Mouse (Mus musculus): ENCODE data around the gene Meig1.

DNA sequence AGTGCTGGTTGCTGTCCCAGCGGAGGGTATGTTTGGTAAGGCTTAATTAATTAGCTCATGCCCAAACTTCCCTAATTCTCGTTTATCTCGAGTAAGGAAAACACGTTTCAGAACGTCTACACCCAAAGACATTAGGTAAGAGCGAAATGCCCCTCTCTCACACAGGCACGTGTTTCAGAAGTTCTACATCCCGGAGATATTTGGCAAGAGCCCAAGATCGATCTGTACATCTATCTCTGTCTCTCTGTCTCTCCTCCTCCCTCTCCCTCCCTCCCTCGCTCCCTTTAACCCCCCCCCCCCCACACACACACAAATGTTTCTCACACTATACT lies 2.1 kb upstream of the Meig1 start:
- TF ChIP-seq CTCF (IDR thresholded peaks at IDR 0.05; ENCODE audit: control insufficient read depth, insufficient read depth, insufficient read length) (no peak), MAX (IDR thresholded peaks at IDR 0.05) (no peak), FOSL1 (IDR thresholded peaks at IDR 0.05; ENCODE audit: insufficient read depth, low read length, poor library complexity, severe bottlenecking) (no peak), USF1 (IDR thresholded peaks at IDR 0.05; ENCODE audit: low read depth) (no peak)

Measured in C2C12 (cell line).